Mouse (Mus musculus) cerebellum, adult 2 months (tissue): ENCODE measurements around the gene Rims1. TPM values are rescaled to one million over a fixed set of nuclear protein-coding genes. Genes with fewer than 3 reads are reported as not detected.

Experiments
- DNase-seq, 2 experiments: peaks; one replicate each; pipeline ENCODE4 v3.0.0; 2021
- H3K27ac ChIP-seq: fragments of 200-500 bp; 2 replicates; pipeline ENCODE4 v1.5.1; 2012; ENCODE audit warnings: low read length, control low read depth, inconsistent platforms; ENCODE audit not compliant: insufficient read depth
- H3K27me3 ChIP-seq: fragments of 200-500 bp; 2 replicates; pipeline ENCODE4 v1.6.1; 2012; ENCODE audit warnings: inconsistent platforms, mild to moderate bottlenecking, low read length, moderate library complexity; ENCODE audit not compliant: control insufficient read depth, insufficient read depth
- H3K4me1 ChIP-seq: fragments of 200-500 bp; 2 replicates; pipeline ENCODE4 v1.6.1; 2011; ENCODE audit warnings: low read length; ENCODE audit not compliant: control insufficient read depth, insufficient read depth
- H3K4me3 ChIP-seq: fragments of 200-500 bp; replicated peaks from 2 replicates; pipeline ENCODE3; 2011; ENCODE audit warnings: mild to moderate bottlenecking, low read depth, low read length, control low read depth; ENCODE audit not compliant: insufficient read depth
- CTCF ChIP-seq: fragments of 200-500 bp; IDR thresholded peaks from 2 replicates; pipeline ENCODE4 v1.5.1; 2011; ENCODE audit warnings: low read depth, mild to moderate bottlenecking, control low read depth, low read length, moderate library complexity, borderline replicate concordance; ENCODE audit not compliant: insufficient read depth
- POLR2A ChIP-seq: fragments of 200-500 bp; IDR thresholded peaks from 2 replicates; pipeline ENCODE4 v1.6.1; 2011; ENCODE audit warnings: low read length, control low read depth, borderline replicate concordance; ENCODE audit not compliant: insufficient read depth
- WGBS: fragments of 180-500 bp; shearing (Covaris S2); methylation state at CpG from one replicate; pipeline ENCODE4 v1.1.7; 2018; 5-methylcytosine and 5-hydroxymethylcytosine counted together
- polyA plus RNA-seq: library from polyadenylated mRNA; depleted of rRNA; stranded (reverse); fragments of >200 nt; gene quantifications from 2 replicates; pipeline ENCODE4 v1.2.3, GENCODE M21; 2012

The Rims1 gene
- polyA plus RNA-seq, 1 experiment, result 102 TPM

DNA sequence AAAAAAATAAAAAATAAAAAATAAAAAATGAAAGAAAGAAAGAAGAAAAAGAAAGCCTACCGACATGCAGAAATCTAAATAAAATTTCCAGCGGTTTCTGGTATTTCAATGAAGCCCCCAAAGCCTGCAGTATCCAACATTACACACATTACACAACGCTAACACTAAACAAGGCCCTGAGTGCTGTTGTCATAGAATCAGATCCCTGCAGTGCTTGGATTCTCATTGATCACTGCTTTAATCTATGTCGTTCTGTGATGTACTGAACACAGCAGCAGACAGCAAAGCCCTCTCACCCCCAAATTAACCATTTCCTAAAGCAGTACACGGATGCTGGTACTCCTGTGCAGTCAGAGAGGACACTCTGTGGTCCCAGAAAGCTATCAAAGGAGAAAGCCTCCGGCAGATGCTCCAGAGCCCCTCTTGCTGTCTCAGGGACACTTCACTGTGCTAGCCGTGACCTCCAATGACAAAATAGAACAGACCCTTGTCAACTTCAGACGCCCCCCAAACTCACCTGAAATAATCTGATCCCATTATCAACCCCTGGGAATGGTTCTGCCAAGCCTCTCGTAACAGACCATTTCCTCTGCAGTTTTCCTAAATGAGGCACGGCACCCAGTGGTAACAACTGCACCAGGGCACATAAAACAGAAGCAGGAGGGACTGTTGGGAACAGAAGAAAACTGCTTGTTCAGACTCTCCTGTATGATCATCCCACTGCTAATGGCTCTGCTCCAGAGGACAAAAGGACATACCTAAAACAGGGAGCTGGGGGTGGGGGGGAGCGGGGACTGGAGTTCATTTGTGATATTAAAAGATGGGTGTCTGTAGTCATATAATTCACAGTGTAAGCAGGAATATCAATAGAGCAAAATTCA is 296.8 kb downstream of the Rims1 start:
- TF ChIP-seq CTCF, result no peak
- no peak for TF ChIP-seq POLR2A
- peak; percentile 56 to 58 for DNase-seq
- Histone ChIP-seq H3K4me1 (peaks cover 2% of the 10 kb centered on the region; the same call in 1 of the 2 replicates), H3K27me3 (no peaks in the 10 kb centered on the region), H3K27ac (peak overlapping the region; percentile 67), H3K4me3 (peak overlapping the region; percentile 59)
- WGBS, result 26% methylated on average over 11 of the region's 11 CpGs

DNA sequence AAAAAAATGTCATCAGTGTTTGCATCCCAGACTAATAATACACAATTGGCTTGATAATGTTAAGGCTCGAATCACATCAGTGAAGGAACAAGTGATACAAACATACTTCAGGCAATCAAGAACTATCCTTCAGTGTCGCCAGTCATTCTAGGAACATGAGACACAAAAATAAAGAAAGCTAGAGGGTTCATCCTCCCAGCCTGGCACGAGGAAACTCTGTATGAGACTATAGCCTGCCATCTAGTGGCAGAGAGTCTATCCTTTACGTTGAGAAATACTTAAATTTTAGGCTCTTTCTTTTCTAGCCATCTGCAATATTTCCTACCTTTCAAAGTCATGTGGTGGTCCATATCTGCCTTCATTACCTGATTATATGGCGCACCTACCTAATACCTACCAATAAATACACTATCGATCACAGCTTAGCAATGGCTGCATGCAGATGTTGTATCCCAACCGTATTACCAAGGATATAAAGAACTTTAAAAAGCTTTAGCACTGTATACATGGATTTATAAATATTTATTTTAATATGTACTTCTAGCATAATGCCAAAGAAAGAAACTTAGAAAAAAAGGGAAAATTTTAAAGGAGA is 318.4 kb downstream of the Rims1 start:
- DNase-seq, result no peak
- peak; percentile 11; the same call in 1 of the 2 replicates for TF ChIP-seq CTCF
- TF ChIP-seq POLR2A, result no peak
- no peaks in the 10 kb centered on the region; the same call in 1 of the 2 replicates for H3K4me1 ChIP-seq
- no peaks in the 10 kb centered on the region for H3K27me3 ChIP-seq
- H3K4me3 ChIP-seq, result no peak overlapping the region
- WGBS, result 52% methylated on average over 7 of the region's 7 CpGs
- H3K27ac ChIP-seq, result no peak overlapping the region

DNA sequence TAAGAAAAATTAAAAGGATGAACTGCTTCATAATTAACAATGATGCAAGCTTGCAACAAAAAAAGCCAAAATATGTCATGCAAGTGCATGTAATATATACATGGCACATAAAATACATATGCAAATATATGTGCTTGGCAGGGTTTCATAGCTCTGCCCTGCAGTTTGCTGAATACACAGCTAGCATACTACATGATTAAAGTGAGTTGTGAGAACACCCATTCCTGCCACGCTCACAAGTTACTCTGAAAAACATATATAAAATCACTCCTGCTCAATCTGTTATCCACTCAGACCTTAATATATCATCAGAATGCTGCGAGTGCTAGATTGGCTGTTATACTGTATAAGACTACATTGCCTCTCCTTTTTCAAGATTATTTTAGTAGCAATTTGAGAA is 329.6 kb downstream of the Rims1 start:
- H3K4me1 ChIP-seq, result peaks cover 4% of the 10 kb centered on the region; the same call in 1 of the 2 replicates
- H3K27ac ChIP-seq, result no peak overlapping the region
- 92% methylated on average over 2 of the region's 2 CpGs for WGBS
- no peak for DNase-seq
- no peaks in the 10 kb centered on the region for H3K27me3 ChIP-seq
- H3K4me3 ChIP-seq, result no peak overlapping the region
- TF ChIP-seq CTCF, result no peak
- no peak for TF ChIP-seq POLR2A

DNA sequence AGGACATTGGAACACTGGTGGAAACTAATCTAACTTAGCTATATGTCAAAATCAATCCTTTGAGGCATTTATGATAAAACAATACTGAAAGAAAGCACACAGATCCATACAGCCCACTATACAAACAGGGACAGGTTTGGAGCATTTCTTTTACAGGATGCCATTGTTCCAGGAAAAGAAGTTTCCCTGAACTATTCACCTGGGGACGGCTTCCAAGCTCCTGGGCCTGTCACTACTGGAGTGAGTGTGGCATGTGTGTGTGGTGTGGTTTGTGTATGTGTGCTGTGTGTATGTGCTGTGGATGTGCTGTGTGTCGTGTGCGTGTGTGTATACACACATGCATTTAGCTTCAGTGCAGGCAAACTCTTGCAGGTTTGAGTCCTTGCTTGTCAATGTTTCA is 338.8 kb downstream of the Rims1 start:
- WGBS, result 89% methylated on average over 3 of the region's 3 CpGs
- no peaks in the 10 kb centered on the region for H3K4me1 ChIP-seq

DNA sequence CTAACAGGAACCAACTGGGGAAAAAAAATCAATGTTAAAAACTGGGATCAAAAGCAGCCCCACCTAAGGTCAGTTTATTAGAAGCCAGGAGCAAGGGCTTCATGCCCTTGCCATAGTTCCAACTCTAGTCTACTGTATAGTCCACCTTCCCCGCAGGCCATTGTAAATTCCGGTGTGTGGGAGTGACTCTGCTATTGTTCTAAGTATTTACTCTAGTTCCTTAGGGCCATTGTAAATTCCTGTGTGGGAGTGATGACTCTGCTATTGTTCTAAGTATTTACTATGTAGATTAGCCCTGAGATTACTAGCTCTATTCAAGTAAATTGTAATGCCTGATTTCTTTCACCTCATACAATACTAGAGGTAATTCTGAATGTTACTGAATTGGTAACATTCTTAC is 339.2 kb downstream of the Rims1 start:
- Histone ChIP-seq H3K27ac (no peak overlapping the region), H3K27me3 (no peaks in the 10 kb centered on the region), H3K4me3 (no peak overlapping the region), H3K4me1 (no peaks in the 10 kb centered on the region)
- DNase-seq, result no peak
- no peak for TF ChIP-seq CTCF
- TF ChIP-seq POLR2A, result no peak
- WGBS, result 58% methylated on average over 2 of the region's 2 CpGs

More for the DNA sequence above, 338.8 kb downstream of the Rims1 start:
- Histone ChIP-seq H3K4me3 (no peak overlapping the region), H3K27me3 (no peaks in the 10 kb centered on the region), H3K27ac (no peak overlapping the region)
- DNase-seq, result no peak
- TF ChIP-seq POLR2A (no peak), CTCF (no peak)

DNA sequence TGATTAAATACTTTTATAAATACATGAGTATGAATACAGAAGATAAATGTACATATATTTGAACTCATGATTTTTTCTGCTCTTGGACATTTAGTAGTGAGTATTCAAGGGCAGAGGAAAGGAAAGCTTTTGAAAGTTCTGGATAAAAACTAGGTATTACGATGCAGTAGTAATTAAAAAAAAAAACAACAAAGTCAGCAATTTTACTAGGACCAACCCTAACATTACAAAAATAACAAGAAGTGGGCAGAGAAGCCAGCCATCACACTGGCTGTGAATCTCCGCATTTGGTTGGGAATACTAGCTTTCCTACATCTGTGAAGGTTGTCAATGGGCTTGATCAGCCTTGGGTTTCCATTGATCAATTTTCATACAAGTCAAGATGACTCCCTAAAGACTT is 381.8 kb downstream of the Rims1 start:
- no peak for DNase-seq
- Histone ChIP-seq H3K27ac (no peak overlapping the region), H3K4me3 (no peak overlapping the region), H3K4me1 (no peaks in the 10 kb centered on the region), H3K27me3 (no peaks in the 10 kb centered on the region)
- TF ChIP-seq CTCF (no peak), POLR2A (no peak)
- WGBS, result 94% methylated on average over 2 of the region's 2 CpGs

DNA sequence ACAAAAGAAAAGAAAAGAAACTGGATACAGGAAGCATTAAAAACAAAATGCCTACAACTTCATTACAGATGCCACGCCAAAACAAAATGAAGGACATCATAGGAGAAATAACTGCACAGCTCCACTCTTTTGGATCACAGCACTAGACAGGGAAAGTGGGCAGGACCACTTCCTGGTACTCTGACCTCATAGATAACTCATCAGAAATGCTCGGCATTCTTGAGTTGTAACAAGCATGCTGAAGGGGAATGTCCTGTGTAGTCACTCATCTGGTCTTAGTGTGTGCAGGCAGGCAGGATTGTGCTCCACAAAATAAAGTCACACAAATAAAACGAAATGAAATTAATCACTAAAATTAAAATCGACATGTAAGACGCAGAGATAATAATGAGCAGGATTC is 383.7 kb downstream of the Rims1 start:
- no peaks in the 10 kb centered on the region for H3K4me1 ChIP-seq
- DNase-seq, result no peak
- H3K27ac ChIP-seq, result no peak overlapping the region
- TF ChIP-seq POLR2A, result no peak
- no peak for TF ChIP-seq CTCF
- H3K27me3 ChIP-seq, result no peaks in the 10 kb centered on the region
- no peak overlapping the region for H3K4me3 ChIP-seq
- 77% methylated on average over 5 of the region's 5 CpGs for WGBS

DNA sequence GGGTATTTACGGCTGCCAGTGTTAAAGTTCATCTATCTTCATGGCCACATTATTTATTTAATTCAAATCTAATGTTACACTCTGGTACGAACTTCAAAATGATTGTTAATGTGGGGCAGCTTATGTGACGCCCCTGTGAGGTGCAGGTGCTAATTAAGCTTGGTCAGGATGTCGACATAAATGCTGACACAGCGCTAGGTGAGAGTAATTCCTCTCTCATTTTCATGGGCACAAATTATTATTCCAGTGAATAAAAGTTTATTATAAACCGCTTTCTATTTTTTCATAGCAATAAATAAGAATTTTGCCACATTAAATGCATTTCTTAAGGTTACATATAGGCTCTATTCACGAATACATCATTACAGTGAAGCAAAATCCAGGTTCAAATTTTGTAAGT is 395.6 kb downstream of the Rims1 start:
- WGBS, result 87% methylated on average over 7 of the region's 7 CpGs
- DNase-seq, result no peak
- TF ChIP-seq POLR2A, result no peak
- TF ChIP-seq CTCF, result no peak
- H3K27ac ChIP-seq, result no peak overlapping the region
- no peak overlapping the region for H3K4me3 ChIP-seq
- no peaks in the 10 kb centered on the region for H3K27me3 ChIP-seq
- H3K4me1 ChIP-seq, result no peaks in the 10 kb centered on the region
